Mouse (Mus musculus): ENCODE results near the gene 4931422A03Rik.
"Not testable (repeated sequence)": the region's sequence is repeated elsewhere in the genome, so short reads cannot be mapped to it uniquely, and the experiment has no call there.

The 4931422A03Rik gene

GRCm38 (mm10) chr2:104027458-104028138 is 563 bp downstream of the 4931422A03Rik start, which contains the start of gene Fbxo3:
Gene Fbxo3 (plus strand): TSS chr2:104027721.
- DNase-seq (ENCODE audit: low spot score) = peak; percentile 87

DNA sequence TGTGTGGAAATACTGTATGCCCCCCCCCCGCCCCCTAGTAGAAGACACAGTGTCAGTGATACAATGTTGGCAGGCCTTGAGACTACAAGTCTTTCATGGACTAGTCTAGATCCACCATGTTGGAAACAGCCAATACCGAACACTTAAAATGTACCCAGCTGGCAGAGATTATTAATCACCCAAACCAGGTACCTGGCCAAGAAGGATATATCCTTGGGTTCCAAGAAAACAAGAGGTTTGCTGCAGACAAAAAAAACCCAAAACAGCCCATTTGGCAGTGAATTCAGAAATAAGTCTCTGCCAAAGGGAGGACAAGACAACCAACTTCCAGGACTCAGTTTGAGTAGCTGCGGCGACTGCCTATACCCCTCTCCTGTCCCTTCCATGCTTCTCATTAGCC is 3.5 kb downstream of the 4931422A03Rik start:
- no peak for DNase-seq (ENCODE audit: low spot score)

DNA sequence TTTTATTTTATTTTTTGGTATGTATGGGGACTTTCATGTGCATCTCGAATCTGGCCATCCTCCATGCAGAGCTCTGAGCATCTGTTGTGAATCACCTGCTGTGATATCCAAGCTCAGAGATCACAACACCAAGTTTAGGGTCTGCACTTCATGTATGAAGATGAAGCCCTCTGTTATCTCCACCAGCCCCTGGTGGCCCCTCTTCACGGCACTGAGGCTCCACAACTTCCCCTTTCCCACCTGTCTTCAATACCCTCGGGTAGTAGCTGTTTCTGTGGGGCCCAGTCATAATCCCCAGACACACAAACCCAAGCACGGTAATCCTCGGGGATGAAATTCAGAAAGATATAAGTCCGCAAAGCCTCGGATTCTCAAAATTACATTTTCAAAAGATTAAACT is 5.1 kb downstream of the 4931422A03Rik start:
- no peak for DNase-seq (ENCODE audit: low spot score)

DNA sequence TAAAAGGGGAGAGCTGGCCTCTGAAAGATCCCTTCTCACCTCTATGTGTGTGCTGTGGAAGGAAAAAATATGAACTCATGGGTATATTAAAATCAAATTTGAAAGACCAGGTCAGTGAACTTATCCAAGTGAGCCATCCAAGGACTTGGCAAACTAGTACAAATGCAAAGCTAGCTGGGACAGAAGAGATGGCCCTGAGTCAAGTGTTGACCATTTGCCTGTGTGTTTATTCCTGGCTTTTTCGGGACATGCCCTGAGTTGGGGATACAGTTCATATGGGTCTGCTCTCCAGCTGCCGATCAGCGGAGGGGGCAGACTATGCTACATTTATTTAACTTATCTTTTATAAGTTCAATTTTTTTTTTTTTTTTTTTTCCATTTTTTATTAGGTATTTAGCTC is 19.3 kb downstream of the 4931422A03Rik start:
- not testable (repeated sequence) for DNase-seq (ENCODE audit: low spot score)

DNA sequence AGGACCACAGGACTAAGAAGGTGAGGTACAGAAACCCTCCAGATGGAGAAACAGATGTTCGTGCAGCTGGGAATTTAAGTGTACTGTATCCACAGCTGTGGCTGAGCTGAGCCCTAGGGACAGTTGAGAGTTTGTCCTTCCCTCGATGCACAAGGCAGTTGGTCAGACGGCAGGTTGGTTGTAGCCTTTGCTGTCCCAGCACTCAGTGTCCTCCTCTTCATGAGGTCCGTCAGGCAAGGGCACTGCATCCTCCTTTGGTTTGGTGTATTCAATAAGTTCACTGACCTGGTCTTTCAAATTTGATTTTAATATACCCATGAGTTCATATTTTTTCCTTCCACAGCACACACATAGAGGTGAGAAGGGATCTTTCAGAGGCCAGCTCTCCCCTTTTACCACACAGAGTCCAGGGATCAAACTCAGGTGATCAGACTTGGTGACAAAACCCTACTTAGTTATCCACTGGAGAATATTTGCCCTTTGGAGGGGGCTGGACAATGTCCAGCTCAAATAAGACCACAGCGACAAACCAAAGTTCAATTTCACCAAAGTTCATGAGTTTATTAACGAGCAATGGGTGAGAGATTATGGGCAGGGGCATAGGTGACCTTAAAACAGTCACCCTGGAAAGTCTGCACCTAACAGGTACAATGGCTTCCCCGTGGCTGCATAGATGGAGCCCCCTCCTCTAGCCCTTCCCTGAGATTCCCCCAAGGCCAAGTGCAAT is 20.2 kb downstream of the 4931422A03Rik start:
- DNase-seq (ENCODE audit: low spot score) = no peak

DNA sequence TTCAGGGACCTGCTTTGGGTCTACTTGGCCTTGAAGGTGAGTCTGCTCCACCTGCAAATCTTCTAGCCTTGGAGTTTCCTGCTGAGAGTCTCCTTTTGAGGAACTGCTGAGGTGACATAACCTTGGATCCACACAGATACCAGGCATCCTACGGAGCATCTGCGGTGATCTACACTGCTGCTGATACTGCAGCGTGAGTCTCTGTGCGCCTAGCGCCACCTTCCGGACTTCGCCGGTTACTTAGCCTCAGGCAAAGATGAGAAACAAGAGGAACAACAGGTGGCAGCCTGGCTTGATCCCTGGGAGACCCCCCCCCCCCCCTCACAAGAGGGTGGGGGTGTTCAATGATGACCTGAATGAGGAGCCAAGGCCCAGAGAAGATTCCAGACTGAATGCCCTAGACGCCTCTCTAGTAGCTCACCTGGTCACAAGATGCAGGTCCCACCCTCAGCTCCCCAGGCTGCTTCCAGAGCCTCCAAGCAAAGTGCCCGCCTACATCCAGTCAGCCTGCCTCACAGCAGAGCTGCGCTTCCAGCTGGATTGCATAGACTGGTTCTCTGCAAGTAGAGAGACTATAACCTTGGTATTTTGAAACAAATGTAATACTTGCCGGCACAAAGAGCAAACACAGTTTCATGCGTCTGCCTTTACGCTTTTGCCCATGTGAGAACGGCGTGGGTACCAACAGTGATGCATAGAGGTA is 25.3 kb downstream of the 4931422A03Rik start:
- DNase-seq (ENCODE audit: low spot score) = peak; percentile 53

DNA sequence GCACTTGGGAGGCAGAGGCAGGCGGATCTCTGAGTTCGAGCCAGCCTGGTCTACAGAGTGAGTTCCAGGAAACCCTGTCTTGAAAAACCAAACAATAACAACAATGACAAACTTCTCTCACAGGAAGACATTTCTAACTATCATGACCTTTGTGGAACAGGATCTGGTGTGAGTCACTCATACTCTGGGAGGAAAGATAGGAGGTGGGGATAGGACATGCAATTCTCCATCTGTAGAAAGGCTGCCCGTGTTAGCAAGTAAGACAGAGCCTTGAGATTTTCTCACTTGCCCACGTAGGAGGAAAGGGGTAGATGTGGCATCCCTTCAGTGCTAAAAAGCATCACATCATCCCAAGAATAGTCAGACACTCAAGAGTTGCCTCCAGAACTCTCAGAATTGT is 26.3 kb downstream of the 4931422A03Rik start:
- DNase-seq (ENCODE audit: low spot score) = no peak

- DNase-seq (ENCODE audit: low spot score) = peak; percentile 34
Measured at GRCm38 (mm10) chr2:104001076-104001475, 27.1 kb downstream of the 4931422A03Rik start.

GRCm38 (mm10) chr2:103992618-103993332 is 35.4 kb downstream of the 4931422A03Rik start:
- no peak for DNase-seq (ENCODE audit: low spot score)

GRCm38 (mm10) chr2:103992162-103992561 is 36.0 kb downstream of the 4931422A03Rik start:
- no peak for DNase-seq (ENCODE audit: low spot score)

- DNase-seq (ENCODE audit: low spot score) = no peak
Measured at GRCm38 (mm10) chr2:103991303-103991702, 36.9 kb downstream of the 4931422A03Rik start.

- DNase-seq (ENCODE audit: low spot score) = no peak
Measured at GRCm38 (mm10) chr2:103989724-103990123, 38.4 kb downstream of the 4931422A03Rik start.

DNA sequence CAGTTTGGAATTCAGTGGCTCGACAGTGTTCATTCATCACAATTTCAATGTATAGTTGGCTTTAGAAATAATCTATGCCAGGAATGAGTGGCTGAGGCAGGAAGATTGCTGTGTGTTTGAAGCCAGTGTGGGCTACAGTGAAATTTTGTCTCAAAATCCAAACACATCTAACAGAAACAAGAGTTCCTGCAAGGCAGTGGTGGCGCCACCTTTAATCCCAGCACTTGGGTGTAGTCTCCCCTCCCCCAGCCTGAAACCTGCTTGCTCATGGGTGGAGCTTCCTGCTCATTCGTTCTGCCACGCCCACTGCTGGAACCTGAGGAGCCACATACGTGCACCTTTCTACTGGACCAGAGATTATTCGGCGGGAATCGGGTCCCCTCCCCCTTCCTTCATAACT is 40.6 kb downstream of the 4931422A03Rik start:
- not testable (repeated sequence) for DNase-seq (ENCODE audit: low spot score)

DNA sequence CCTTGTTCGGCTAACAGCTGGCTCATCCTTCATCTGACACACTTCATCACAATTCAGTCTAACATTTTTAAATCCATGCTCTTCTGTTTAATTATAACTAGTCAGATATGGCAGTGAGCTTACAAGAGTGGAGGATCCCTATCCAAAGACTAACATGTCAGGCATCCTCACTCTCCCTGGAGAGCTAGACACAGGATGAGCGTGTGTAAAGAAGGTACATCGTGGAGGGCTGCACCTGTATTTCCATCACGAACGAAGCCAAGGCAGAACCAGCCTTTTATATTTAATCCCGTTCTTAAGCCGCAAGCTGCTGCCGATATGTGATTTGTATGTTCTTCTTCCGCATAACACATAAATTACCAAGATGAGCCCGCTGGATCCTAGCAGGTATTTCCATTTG is 45.0 kb downstream of the 4931422A03Rik start:
- no peak for DNase-seq (ENCODE audit: low spot score)

- peak; percentile 79 for DNase-seq (ENCODE audit: low spot score)
Measured at GRCm38 (mm10) chr2:103982250-103982649, 45.9 kb downstream of the 4931422A03Rik start.

DNA sequence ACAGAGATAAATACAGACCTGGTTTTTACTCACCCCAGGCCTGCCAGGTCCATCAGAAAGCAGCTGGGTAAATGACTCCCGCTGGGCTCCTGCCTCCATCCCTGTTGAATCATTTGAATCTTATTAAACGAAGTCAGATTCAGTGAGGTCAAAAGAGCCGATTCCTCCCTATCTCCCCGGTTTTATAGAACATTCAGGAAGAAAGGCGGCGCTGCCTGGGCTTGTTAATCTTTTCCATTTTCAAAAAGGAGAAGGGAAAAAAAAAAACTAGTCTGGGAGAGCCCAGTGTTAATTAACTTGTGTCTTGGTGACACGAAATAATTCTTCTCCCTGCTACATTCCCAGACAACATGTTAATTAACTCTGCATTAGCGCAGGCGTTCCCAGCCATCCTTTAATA is 50.4 kb downstream of the 4931422A03Rik start:
- no peak for DNase-seq (ENCODE audit: low spot score)

DNA sequence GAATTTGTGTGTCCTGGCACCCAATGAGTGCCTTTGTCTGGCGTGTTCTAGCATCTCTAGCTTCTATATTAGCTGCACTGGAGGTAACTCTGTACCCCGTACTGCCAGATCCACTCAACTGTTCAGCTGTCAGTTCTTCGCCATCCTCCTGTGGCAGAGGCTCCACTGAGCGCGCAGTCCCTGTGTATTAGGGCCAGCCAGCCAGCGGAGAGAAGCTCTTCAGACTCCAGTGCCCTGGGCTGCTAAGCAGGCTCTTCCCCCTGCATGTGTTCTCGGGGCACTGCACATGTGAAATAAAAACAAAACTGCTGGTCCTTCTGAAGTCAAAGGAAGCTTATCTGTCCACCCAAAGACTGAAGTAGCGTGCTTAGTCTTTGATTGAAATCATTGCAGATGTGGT is 50.9 kb downstream of the 4931422A03Rik start:
- DNase-seq (ENCODE audit: low spot score) = no peak

DNA sequence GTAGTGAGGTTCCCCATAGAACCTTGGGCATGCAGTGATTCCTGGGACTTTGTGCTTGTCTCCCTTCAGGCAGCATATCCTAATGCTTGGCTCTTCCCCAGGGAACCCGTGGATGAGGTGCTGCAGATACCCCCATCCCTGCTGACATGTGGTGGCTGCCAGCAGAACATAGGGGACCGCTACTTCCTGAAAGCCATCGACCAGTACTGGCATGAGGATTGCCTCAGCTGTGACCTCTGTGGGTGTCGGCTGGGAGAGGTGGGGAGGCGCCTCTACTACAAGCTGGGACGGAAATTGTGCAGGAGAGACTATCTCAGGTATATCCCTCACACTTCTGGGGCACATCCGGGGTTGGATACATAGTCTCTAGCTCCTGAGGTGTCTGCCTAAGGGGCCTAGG is 52.3 kb downstream of the 4931422A03Rik start:
- no peak for DNase-seq (ENCODE audit: low spot score)

DNA sequence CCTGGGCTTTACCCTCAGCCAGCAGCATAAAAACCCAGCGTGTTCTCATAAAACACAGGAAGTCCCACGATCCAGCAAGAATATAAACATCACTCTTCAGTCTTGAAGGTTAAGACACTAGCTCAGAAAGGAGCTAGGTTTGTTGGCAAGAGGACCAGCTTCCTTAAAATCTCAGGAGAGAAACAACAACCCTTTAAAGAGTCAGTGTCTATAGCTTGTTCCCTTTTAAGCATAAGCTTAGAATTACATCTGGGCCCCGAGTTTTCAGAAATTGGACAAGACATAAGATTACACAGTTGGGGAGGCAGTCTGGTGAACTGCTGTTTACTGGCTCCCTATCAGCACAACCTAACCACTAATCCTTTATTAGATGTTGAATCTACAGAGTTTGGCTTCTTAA is 56.3 kb downstream of the 4931422A03Rik start:
- DNase-seq (ENCODE audit: low spot score) = no peak

GRCm38 (mm10) chr2:103970791-103971649 is 57.1 kb downstream of the 4931422A03Rik start:
- no peak for DNase-seq (ENCODE audit: low spot score)
